Mouse (Mus musculus) urinary bladder, adult 18-20 months (tissue): ENCODE data around the gene Abhd14a.

ENCODE experiments used
- DNase-seq, 2 experiments: peaks; one replicate each; pipeline ENCODE4 v3.0.0; 2022; ENCODE audit warnings: low spot score in 2 of 2, mixed read lengths in 2 of 2

Abhd14a gene

DNA sequence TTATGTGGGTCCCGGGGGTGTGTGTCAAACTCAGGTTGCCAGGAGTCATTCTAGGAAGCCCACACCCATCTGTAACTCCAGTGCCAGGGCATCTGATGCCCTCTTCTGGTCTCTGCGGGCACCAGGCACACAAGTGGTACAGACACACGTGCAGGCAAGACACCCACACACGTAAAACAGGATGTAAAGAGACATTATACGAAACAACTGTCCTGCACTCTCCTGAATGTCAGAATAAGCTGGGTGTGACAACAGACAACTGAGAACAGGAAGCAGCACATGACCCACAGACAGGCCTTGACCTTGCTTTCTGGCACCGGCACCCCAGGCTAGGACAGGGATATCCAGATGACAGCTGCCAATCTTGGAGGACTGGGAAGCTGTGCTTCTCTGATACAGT is 21.8 kb upstream of the Abhd14a start:
- DNase-seq, result no peak

DNA sequence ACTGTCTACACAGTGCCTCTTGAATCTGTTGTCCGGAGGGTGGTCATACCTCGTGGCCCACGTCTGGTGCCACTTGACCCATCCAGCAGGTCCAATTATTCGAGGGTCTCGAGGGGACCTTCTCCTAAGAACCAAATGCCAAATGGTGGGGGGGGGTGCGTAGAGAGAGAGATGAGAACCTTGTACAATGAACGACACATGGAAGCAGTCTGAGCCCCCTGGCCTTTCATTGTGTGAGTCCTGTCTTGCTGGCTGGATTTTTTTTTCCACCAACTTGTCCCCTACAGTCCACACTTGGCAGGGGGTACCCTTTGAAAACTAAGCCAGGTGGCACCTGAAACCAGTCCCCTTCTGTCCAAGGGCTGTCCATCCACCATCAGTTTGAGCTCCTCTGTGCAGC is 20.3 kb upstream of the Abhd14a start:
- DNase-seq, result no peak

DNA sequence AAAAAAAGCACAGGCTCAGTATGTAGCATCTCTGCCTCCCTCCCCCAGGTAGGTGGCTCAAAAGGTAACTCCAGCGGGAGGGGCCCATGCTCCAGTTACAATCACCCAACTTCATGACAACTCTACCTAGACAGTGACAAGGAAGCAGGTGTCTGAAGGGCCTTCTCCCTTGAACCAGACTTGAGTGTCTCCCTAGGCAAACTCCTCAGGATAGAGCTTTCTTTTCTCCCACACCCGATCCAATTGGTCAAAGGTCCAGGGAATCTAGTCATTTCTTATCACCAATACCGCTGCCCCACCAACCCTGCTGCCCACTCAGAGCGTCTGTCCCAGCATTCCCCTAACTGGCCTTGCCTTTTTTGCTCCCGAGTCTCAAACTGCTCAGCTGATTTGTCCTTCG is 19.2 kb upstream of the Abhd14a start:
- no peak for DNase-seq

DNA sequence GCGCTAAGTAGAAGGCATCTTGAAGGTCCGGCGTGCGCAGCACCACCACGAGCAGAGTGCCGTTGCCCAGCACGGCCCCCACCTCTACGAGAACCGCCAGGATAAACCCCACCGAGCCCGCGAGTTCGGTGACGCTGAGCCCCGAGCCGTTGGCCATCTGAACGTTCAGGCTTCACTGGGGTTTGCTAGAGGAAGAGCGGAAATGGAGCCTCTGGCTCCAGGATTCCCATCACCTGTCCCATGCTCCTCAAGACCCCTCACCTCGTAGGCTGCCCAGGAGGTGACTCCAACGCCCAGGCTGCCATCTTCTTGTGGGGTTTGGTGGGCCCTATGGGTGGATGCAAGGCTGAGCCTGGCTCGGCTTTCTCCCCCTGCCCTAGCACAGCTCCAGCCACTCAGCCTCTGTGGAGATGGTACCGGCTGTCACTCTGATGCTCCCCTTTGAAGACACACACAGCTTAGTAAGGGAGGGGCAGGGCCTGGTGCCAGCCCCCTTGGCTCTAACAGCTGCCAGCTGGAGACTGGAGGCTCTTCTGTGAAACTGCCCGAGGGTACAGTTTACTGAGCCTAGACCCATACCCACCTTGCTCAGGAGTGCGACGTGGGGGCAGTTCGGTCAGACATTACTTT is 18.2 kb upstream of the Abhd14a start, which contains the start of gene Gpr62:
Gpr62 (minus strand) TSS at position 368 of the 630 bp plus-strand sequence.
- no peak for DNase-seq

DNA sequence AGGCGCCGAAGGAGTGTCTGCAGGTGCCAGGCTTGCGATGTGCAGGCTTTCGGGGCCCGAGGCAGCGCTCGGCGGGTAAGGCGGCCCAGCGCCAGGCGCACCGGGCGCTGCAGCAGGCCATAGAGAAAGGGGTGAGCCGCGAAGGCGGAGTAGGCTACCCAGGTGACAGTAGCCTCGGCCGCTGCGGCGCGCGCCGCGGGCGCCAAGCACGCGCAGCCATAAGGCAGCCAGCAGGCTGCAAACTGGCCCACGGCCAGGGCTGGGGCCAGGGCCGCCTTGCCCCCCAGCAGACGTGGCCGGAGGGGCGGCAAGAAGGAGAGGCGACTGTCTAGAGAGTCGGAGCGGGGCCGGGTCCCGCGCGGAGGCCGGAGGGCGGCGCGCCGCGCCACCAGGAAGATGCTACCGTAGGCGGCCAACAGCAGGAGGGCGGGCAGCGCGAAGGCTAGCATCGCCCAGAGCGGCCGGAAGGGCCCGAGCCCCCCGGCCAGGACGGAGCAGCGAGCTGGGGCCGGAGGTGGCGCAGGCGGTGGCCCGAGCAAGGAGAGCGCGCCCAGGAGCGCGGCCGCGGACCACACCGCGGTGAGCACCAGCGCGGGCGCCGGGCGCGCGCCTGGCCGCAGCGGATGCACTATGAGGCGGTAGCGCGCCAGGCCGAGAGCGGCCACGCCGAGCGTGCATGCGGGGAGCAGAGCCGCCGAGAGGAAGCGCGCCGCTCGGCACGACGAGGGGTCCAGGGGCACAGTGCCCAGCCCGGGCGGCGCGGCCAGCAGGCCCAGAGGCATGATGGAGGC is 17.5 kb upstream of the Abhd14a start:
- DNase-seq, result peak in 1 of 2 experiments; percentile 50

DNA sequence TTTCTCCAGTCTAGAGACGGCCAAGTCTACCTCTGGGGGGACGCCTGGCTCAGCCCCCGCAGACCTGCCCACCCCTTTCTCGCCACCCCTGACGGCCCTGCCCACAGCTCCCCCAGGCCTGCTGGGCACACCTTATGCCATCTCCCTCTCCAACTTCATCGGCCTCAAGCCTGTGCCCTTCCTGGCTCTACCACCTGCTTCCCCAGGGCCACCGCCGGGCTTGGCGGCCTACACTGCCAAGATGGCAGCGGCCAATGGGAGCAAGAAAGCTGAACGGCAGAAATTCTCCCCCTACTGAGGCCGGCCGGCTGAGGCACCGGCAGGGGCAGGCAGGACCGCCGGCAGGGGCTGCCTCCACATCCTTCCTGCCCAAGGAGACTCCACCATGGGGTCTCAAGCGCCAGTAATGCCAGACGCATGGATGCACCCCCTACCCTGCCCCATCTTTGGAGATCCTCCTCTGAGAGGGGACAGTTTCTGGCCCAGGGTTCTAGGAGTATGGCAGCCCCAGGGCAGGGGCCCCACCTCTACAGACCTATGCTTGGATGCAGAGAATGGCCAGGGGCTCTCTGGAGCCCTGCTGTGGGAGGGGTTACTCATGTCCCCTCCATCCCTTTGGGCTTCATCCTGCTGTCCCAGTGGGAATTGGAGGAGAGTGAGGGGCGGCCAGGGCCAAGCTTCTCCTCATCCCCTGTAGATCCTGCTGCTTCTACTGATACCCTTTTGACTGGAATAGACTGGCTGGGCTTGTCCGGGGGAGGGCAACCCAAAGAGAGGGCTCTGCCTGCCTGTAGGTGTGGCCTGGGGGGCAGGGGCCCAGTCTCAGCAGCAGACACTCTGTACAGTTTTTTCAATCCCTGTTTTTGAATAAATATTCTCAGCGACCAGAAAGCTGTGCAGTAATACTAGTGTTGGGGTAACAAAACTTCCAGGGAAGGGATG is 15.9 kb upstream of the Abhd14a start:
- DNase-seq, result no peak

DNA sequence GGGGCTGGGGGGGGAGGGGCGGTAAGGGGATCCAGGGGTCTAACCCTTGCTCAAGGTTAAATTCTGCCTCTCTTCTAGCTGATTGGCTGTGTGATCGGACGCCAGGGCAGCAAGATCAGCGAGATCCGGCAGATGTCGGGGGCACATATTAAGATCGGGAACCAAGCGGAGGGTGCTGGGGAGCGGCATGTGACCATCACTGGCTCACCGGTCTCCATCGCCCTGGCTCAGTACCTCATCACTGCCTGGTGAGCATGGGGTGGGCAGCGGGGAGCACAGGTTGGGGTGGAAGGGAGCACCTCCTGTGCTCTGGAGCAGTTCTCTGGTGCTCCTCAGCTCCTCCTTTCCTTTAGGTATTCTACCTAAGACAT is 14.9 kb upstream of the Abhd14a start:
- DNase-seq, result no peak

DNA sequence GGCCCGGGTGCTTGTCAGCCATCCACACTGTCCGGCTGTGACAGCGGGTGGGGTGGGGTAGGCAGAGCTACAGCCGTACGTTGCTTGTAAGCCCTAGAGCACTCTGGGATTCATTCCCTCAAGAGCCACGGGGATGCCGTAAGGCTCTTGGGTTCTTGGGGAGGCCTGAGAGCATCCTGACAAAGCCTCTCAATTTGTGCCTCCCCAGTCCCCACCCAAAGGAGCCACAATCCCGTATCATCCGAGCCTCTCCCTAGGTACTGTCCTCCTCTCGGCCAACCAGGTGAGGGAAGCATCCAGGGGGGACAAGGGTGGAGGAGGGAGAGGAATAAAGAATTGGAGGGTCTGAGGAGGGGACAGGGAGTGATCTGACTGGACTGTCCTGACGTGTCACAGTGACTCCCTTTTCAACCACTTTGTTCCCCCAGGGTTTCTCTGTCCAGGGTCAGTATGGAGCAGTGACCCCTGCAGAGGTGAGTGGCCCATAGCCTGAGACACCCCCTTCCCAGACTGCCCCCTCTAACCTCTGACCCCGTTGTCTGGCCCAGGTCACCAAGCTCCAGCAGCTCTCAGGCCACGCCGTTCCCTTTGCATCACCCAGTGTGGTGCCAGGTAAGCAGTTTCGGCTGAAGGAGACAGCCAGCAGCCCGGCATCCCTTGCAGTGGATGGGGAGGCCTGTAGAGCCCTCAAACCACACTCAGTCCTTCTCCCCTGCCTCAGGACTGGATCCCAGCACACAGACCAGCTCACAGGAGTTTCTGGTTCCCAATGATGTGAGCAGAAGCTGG is 14.4 kb upstream of the Abhd14a start:
- no peak for DNase-seq

DNA sequence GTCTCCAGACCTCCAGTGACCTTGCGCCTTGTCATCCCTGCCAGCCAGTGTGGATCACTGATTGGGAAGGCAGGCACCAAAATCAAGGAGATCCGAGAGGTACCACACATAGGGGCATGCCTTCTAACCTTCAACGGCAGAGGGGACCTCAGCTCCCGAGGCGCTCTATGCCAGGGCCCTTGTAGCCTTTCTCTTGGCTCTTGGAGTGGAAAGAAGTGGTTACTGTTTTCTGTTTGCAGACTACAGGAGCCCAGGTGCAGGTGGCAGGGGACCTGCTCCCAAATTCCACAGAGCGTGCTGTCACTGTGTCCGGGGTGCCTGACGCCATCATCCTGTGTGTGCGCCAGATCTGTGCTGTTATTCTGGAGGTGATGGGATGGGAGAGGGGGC is 13.5 kb upstream of the Abhd14a start:
- DNase-seq, result no peak

DNA sequence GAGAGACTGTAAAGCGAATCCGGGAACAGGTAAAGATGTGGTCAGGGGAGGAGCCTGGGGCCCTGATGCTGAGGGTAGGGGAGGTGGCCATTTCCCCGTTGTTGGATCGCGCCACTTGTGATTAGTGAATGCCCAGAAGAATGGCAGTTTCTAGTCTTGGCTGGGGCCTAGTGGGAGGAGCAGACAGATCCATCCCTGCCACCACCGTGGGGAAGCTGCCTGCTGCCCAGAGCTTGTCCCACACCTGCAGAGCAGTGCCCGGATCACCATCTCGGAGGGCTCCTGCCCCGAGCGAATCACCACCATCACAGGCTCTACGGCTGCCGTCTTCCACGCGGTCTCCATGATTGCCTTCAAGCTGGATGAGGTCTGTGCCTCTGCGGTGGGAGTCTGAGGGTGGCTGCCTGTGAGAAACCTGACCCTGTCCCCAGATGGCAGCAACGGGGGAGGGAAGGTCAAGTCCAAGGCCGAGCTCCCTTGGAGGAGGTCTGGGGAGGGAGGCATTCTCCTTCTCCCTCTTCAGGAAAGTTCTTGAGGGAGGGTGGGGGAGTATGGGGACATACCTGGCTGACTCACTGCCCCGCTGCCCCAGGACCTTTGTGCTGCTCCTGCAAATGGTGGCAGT is 13.0 kb upstream of the Abhd14a start:
- no peak for DNase-seq

DNA sequence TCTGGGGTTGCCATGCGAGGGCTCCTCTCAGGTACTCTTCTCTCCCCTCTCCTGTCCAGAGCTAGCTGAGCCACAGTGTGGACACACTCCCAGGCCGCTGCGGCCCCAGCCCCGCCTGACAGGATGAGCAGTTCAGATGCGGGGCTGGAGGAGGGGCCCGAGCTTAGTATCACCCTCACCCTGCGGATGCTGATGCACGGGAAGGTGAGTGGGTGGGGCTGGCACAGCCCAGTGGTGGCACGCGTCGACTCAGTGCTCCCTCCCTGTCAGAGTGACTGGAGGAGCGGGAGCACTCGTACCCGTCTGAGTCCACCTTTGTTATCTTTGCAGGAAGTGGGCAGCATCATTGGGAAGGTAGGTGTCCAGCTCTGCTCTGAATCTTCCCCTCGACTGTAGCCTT is 12.5 kb upstream of the Abhd14a start:
- DNase-seq, result no peak

DNA sequence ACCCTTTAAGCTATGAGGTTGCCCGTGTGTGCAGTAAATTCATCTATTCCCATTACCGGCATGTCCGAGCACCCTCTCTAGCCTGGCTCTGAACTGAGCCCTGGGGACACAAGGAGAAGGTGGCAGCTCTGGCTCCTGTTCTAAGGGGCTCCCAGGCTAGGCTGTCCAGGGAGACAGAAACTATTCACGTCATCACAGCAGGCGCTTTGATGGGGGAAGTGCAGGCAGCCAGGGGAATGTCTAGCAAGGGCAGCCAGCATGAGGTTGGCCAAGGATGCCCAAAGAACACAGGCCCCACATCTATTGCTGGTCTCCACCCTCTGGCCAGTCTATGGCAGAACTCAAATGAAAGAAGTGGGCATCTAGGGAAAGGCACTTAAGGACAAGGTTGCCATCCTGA is 10.4 kb upstream of the Abhd14a start:
- no peak for DNase-seq

DNA sequence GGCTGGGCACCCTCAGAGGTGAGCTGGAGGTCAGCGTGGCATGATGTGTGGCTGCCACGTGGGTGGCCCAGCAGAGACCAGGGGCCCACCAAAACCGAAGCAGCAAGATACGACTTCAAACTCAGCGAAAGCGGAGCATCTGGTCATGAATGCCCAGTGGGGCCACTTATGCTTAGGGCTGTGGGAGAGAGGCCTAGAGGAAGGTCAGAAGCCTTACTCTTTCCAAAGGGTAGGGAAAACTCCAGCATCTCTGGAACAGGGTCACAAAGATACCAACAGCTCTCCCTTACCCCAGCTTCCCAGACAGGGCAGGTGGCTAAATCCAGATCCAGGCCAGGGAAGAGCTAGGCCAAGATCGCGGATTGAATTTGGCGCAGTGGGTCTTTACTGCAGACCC is 9.7 kb upstream of the Abhd14a start:
- DNase-seq, result no peak

DNA sequence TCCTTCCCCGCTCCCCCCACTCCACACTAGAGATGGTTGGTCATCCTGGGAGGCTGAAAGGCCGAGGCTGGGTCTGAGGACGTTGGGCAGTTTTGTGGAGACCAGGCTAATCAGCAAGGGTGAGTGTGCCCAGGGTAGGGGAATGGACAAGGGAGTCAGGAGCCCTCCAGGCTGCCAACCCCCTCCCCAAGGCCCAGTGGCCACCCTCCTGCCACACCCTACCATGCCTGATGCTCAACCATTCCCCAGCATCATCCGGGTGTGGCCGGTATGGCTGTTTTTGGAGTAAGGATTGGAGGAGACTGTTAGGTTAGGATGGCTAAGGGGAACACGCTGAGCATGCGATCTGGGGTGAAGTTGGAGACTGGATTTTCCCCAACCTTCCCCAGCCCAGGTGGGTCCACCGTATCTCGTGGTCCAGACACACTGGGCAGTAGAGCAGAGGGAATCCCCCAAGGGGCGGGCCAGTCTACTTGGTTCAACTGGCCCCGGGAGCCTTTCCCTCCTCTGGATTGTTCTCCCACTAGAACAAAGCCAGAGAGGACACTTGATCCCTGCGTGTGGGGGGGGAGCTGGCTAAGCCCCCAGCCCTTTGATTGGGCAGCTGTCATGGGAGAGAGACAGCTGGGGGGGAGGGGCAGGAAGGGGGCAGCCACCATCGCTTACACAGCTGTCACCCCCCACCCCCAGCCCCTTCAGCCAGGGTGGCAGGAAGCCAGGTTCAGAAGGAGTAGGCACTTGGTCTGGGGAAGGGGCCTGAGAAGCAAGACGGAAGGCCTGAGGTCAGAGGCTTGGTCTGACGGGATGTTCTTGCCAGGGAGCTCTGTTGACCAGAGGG is 9.1 kb upstream of the Abhd14a start:
- no peak for DNase-seq

DNA sequence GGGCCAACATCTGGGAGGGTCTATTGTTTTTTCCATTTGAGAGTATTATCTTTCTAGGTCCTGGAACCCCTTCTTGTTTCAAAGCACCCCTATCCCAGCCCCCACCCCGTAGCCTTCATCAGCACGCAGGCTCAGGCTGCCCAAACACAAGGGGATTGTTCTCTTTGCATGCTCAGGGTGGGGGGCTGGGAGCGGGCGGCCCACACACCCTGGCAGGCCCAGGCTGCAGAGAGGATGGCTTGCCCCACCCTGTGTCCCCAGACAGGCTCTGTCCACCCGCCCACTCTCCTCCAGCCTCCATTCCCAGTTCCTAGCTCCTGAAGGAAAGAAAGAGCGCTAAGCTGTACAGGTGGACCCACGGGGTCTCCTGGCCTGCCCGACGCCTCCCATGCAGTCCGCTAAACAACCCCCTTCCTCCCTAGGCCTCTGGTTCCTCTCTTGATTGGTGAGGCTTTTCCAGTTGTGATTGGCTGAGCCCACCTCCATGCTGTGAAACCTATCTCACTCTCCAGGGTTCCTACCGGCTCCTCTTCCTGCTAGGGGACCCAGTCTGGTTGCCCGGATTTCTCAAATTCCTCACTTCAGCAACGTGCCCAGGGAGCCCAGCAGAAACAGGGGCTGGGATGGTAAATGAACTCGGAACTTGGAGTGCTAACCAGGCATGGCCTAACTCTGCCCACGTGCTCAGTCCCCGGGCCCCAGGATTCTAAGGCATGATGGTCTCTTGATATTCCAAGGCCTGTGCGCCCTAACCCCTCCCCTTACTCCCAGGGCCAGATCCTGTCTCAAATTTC is 7.6 kb upstream of the Abhd14a start:
- no peak for DNase-seq

DNA sequence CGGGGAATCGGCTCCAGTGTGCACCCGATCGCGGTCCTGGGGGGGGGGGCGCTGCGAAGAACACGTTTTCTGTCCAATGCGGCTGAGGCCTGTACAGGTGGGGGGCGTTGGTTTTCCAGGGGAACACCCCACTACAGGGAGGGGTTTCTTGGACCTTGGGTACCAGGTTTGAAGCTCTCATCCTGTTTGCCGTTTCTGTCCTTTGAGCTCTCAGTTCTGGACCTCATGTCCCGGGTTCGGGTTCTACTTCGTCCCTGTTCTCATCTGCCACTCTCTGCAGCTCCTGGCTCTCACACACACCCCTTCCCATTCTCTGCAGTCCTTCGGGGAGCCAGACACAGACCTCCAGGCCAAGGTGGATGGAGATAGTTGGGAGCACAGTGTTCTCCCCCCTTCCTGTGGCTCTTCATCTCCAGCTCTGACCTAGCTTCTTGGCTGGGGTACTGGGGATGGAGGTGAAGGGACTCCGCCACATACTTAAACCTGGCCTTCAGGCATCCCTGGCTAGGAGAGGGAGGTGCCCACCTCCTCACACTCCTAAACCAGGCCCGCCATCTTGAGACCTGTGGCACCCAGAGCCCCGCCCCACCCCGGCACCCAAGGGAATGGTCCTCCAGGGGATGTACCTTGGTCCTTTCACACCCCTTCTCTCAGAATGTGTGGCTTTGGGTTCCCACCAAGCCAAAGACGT is 6.7 kb upstream of the Abhd14a start:
- DNase-seq, result no peak

DNA sequence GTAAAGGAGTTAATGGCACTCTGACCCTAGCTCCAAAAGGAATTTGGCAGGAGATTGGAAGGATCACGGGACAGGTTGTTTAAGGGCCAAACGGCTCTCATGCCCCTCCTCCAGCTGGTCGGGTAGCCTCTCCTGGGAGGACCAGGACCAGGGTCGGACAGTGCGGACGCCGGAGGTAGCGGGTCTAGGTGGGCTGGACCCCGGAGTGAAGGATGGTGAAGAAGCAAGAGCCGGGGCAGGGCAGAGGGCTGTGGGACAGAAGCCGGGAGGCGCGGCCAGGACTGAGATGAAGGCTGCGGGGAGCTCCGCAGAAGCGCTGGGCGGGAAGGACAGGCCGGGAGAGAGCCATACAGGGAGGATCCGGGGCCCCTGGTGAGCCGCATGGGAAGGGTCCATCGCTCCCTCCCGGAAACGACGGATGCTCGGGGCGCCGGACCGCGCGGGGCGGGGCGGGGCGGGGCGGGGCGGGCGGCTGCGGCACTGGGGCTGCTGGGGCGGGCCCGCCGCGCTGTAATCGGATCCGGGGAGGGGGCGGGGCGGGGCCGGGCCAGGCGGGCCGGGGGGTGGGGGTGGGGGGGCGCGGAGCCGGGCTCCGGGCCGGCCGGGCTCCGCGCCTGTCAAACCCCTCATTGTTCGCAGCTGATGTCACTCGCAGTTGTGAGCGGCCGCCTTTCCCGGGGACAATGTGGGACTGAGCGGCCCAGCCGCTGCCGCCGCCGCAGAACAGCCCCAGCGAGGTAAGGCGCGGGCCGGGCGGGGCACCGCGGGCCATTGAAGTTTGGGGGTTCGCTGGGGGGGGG is 6.0 kb upstream of the Abhd14a start, which contains the start of gene Pcbp4:
Pcbp4 (plus strand) TSS at position 21 of the 800 bp plus-strand sequence.
- peak in 1 of 2 experiments; percentile 63 for DNase-seq

DNA sequence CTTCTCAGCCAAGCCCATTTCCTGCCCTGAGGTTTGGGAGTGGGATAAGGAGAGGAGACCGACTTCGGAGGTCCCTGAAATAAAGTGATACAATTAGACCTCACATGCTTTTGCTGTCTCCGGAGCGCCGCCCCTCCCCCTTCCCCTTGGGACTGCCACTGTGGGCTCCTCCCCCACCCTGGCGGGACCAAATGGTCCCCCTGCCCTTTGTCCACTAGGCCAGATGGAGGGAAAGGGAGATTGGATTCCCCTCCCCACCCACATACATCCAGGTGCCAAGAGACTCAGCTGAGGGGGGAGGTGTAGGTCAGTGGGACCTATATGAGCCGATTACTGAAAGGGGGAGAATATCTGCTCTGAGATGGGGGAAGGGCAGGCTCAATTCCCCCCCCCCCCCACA is 5.3 kb upstream of the Abhd14a start:
- DNase-seq, result no peak
